Mouse (Mus musculus): ENCODE results near the gene Ccl27a. TPM values are rescaled to one million over a fixed set of nuclear protein-coding genes. Genes with fewer than 3 reads are reported as not detected.
A peak's percentile ranks its signal among the peaks of the same experiment; 100 is the strongest.

Gene Ccl27a
- total and polyA plus RNA-seq, 2 experiments from 2014 or later, result 191 to 318 TPM

GRCm38 (mm10) chr4:41731052-41731765 is 42.8 kb downstream of the Ccl27a start, which contains the start of gene Arid3c:
Gene Arid3c (minus strand): TSS chr4:41731142.
- 2% methylated on average over 44 of the region's 50 CpGs for WGBS
- DNase-seq (ENCODE audit: low spot score) (peak; percentile 14), ATAC-seq (ENCODE audit: low FRiP score) (0 out of 2 replicates have a peak, but pooled peaks have one; percentile 16)
- no peak within 1 kb of the TSS for H3K27ac ChIP-seq (ENCODE audit: low read depth, low read length)
- peak within 1 kb of the TSS; percentile 50; the same call in 1 of the 2 replicates for H3K9ac ChIP-seq (replicated peaks; ENCODE audit: low read length, poor library complexity, severe bottlenecking)
- TF ChIP-seq CTCF (IDR thresholded peaks at IDR 0.05), result no peak
- H3K4me1 ChIP-seq (ENCODE audit: insufficient read depth, low read length), result peaks cover 5% of the 10 kb centered on the region; the same call in 1 of the 2 replicates
- H3K27me3 ChIP-seq (ENCODE audit: insufficient read depth, low read length), result peaks cover 58% of the 10 kb centered on the region
- peak within 1 kb of the TSS; percentile 43 for H3K4me3 ChIP-seq (ENCODE audit: low read depth, low read length)
- peak within 1 kb of the TSS; percentile 91 for H3K4me2 ChIP-seq (ENCODE audit: low read depth, low read length, poor library complexity, severe bottlenecking)
- no peaks in the 10 kb centered on the region for H3K9me3 ChIP-seq (ENCODE audit: low read length)
- no peaks in the 10 kb centered on the region for H3K36me3 ChIP-seq (ENCODE audit: insufficient read depth, low read length)

DNA sequence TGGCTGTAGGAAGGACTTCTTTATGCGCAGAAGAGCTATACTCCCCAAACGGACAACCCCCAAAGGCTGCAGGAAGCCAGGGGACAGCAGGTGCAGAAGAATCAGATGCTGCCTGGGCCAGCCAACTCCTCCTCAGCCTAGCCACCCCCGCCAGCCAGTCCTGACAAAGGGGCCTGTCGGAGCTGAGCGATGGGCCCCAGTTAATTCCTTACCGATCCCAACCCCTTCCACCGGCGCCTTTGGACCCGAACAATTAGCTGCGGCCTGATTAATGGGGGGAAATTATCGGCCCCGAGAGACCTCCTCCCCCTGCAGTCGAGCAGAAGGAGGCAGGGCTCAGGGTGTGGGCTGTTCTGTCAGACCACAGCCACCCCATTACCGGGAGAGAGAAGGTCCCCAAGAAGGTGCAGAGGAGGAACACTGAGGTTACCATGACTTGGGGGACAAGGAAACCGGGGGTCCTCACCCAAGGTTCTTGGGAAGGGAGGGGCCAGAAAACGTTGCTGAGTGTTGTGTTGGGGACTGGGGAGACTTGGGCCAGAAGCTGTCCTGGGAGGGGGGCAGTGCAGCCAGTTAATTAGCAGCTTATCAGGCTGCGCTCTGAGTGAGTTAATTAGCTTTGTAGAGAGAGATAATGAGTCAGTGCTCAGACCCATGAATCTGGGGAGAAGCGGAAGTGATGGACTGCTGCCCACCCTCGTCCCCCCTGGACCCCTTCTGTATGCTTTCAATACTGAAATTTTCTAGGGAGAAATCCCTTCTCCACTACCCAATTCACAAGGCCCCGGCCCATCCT is 47.0 kb downstream of the Ccl27a start:
- no peak overlapping the region for H3K27ac ChIP-seq (ENCODE audit: low read depth, low read length)
- H3K9me3 ChIP-seq (ENCODE audit: low read length), result no peaks in the 10 kb centered on the region
- 14% methylated on average over 20 of the region's 20 CpGs for WGBS
- peaks cover 9% of the 10 kb centered on the region; the same call in 1 of the 2 replicates for H3K4me1 ChIP-seq (ENCODE audit: insufficient read depth, low read length)
- H3K4me2 ChIP-seq (ENCODE audit: low read depth, low read length, poor library complexity, severe bottlenecking), result no peak overlapping the region
- H3K27me3 ChIP-seq (ENCODE audit: insufficient read depth, low read length), result peaks cover 70% of the 10 kb centered on the region
- no peak for TF ChIP-seq CTCF (IDR thresholded peaks at IDR 0.05)
- no peak overlapping the region for H3K9ac ChIP-seq (replicated peaks; ENCODE audit: low read length, poor library complexity, severe bottlenecking)
- H3K36me3 ChIP-seq (ENCODE audit: insufficient read depth, low read length), result no peaks in the 10 kb centered on the region
- no peak overlapping the region for H3K4me3 ChIP-seq (ENCODE audit: low read depth, low read length)
- ATAC-seq (ENCODE audit: low FRiP score) (no peak), DNase-seq (ENCODE audit: low spot score) (no peak)

DNA sequence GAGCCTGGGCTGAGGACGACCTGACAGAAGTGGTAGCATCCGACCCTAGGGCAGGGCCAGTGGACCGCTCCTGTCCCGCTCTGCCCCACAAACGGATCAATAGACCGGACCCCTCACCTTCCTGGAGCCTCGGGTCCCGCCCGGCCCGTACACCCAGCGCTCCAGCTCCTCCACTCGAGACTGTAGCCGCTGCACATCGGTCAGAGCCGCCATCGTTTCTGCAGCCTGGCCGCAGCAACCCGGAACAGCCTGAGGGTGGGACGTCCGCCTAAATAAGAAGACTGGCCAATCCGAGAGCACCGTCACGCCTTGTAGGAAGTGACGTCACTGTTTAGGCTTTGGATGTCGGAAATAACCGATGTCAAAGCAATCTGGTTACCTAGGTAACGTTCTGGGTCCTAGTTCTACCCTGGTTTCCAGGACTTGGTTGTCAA is 51.1 kb downstream of the Ccl27a start, which contains the start of gene Dctn3:
Gene Dctn3 (minus strand): TSS at position 253 of the 434 bp plus-strand sequence.
- whole genome bisulfite sequencing, result under 1% methylated on average over 27 of the region's 27 CpGs
- Histone ChIP-seq H3K4me1 (ENCODE audit: insufficient read depth, low read length) (peaks cover 9% of the 10 kb centered on the region; the same call in 1 of the 2 replicates), H3K27me3 (ENCODE audit: insufficient read depth, low read length) (peaks cover 38% of the 10 kb centered on the region), H3K4me3 (ENCODE audit: low read depth, low read length) (peak within 1 kb of the TSS; percentile 81), H3K9me3 (ENCODE audit: low read length) (no peaks in the 10 kb centered on the region), H3K4me2 (ENCODE audit: low read depth, low read length, poor library complexity, severe bottlenecking) (peak within 1 kb of the TSS; percentile 72), H3K27ac (ENCODE audit: low read depth, low read length) (peak within 1 kb of the TSS; percentile 67; the same call in 1 of the 2 replicates), H3K36me3 (ENCODE audit: insufficient read depth, low read length) (peaks cover 18% of the 10 kb centered on the region), H3K9ac (replicated peaks; ENCODE audit: low read length, poor library complexity, severe bottlenecking) (peak within 1 kb of the TSS; percentile 83)
- peak; percentile 99 for DNase-seq (ENCODE audit: low spot score)
- no peak for TF ChIP-seq CTCF (IDR thresholded peaks at IDR 0.05)
- ATAC-seq (ENCODE audit: low FRiP score), result peak; percentile 96

Other genes starting within 250 kb of the Ccl27a start
- gene Fam219a, start 204.7 kb downstream of the Ccl27a start, total RNA-seq (2014; rRNA removed), result 125 and 130 TPM in 2 replicates
- gene Fam219a, start 204.7 kb downstream of the Ccl27a start, polyA plus RNA-seq (2015; fragmentation: Nextera tagmentation; extraction: Ambion mirVana), result 20.5 and 24.1 TPM in 2 replicates
- 1.7 and 6.1 TPM in 2 replicates for gene Dnaic1, start 204.5 kb downstream of the Ccl27a start, total RNA-seq (2014; rRNA removed)
- 3.2 and 3.8 TPM in 2 replicates for gene Dnaic1, start 204.5 kb downstream of the Ccl27a start, polyA plus RNA-seq (2015; fragmentation: Nextera tagmentation; extraction: Ambion mirVana)
- 167 and 217 TPM in 2 replicates for gene Enho, start 133.9 kb downstream of the Ccl27a start, total RNA-seq (2014; rRNA removed)
- gene Enho, start 133.9 kb downstream of the Ccl27a start, polyA plus RNA-seq (2015; fragmentation: Nextera tagmentation; extraction: Ambion mirVana), result 146 and 157 TPM in 2 replicates
- gene Cntfr, start 77.2 kb downstream of the Ccl27a start, total RNA-seq (2014; rRNA removed), result 61.6 and 69.2 TPM in 2 replicates
- 20.1 and 23.4 TPM in 2 replicates for gene Cntfr, start 77.2 kb downstream of the Ccl27a start, polyA plus RNA-seq (2015; fragmentation: Nextera tagmentation; extraction: Ambion mirVana)
- gene Il11ra1, start 74.3 kb downstream of the Ccl27a start, total RNA-seq (2014; rRNA removed), result 21.8 and 26.5 TPM in 2 replicates
- 28.8 and 35.3 TPM in 2 replicates for gene Il11ra1, start 74.3 kb downstream of the Ccl27a start, polyA plus RNA-seq (2015; fragmentation: Nextera tagmentation; extraction: Ambion mirVana)
- 38.3 and 39.7 TPM in 2 replicates for gene Rpp25l, start 60.7 kb downstream of the Ccl27a start, total RNA-seq (2014; rRNA removed)
- 44.3 and 49.9 TPM in 2 replicates for gene Rpp25l, start 60.7 kb downstream of the Ccl27a start, polyA plus RNA-seq (2015; fragmentation: Nextera tagmentation; extraction: Ambion mirVana)
- 122 and 150 TPM in 2 replicates for gene Dctn3, start 51.1 kb downstream of the Ccl27a start, total RNA-seq (2014; rRNA removed)
- gene Dctn3, start 51.1 kb downstream of the Ccl27a start, polyA plus RNA-seq (2015; fragmentation: Nextera tagmentation; extraction: Ambion mirVana), result 308 and 345 TPM in 2 replicates
- 0.27 and 0.33 TPM in 2 replicates for gene Arid3c, start 43.1 kb downstream of the Ccl27a start, total RNA-seq (2014; rRNA removed)
- gene Arid3c, start 43.1 kb downstream of the Ccl27a start, polyA plus RNA-seq (2015; fragmentation: Nextera tagmentation; extraction: Ambion mirVana), result 0.42 and 0.48 TPM in 2 replicates
- 53.7 and 68.1 TPM in 2 replicates for gene Galt, start 19.0 kb downstream of the Ccl27a start, total RNA-seq (2014; rRNA removed)
- 54.0 and 60.0 TPM in 2 replicates for gene Galt, start 19.0 kb downstream of the Ccl27a start, polyA plus RNA-seq (2015; fragmentation: Nextera tagmentation; extraction: Ambion mirVana)
- 34.1 and 45.4 TPM in 2 replicates for gene Sigmar1, start 18.1 kb downstream of the Ccl27a start, total RNA-seq (2014; rRNA removed)
- 44.8 and 55.4 TPM in 2 replicates for gene Sigmar1, start 18.1 kb downstream of the Ccl27a start, polyA plus RNA-seq (2015; fragmentation: Nextera tagmentation; extraction: Ambion mirVana)
- not detected in 2 replicates for gene Gm21541, start 129.4 kb upstream of the Ccl27a start, total RNA-seq (2014; rRNA removed)
- not detected in 2 replicates for gene Gm21541, start 129.4 kb upstream of the Ccl27a start, polyA plus RNA-seq (2015; fragmentation: Nextera tagmentation; extraction: Ambion mirVana)
- 11.9 and 13.7 TPM in 2 replicates for gene Gm20878, start 167.3 kb upstream of the Ccl27a start, total RNA-seq (2014; rRNA removed)
- 9.3 and 10.0 TPM in 2 replicates for gene Gm20878, start 167.3 kb upstream of the Ccl27a start, polyA plus RNA-seq (2015; fragmentation: Nextera tagmentation; extraction: Ambion mirVana)
- 1.6 and 2.2 TPM in 2 replicates for gene Fam205a4, start 191.8 kb upstream of the Ccl27a start, total RNA-seq (2014; rRNA removed)
- gene Fam205a4, start 191.8 kb upstream of the Ccl27a start, polyA plus RNA-seq (2015; fragmentation: Nextera tagmentation; extraction: Ambion mirVana), result 1.5 and 1.7 TPM in 2 replicates

Measured in midbrain, postnatal 0 days (tissue).